Comparison of ENCODE assay signal across 24 mouse cellular contexts in the genomic region with DNA sequence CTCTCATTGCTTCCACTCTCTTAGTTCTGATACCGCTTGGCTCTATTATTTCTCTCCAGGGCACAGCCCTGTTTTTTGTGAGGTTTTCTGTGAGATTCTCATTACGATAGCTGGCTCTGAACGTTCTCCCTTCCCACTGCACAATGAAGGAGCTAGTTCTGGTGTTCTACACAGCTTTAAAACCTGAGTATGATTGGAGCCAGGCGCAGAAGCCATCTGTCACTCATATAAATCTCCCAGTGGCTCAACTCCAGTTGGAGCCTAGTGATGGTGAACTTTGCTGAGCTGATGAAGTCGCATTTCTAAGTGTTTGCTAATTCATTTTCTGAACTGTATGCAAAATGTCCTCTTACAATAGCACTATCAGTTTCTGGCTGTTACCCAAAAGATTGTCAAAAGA. TPM values are rescaled to one million over a fixed set of nuclear protein-coding genes. Genes with fewer than 3 reads are reported as not detected.
A peak's percentile ranks its signal among the peaks of the same experiment; 100 is the strongest.
DNase-seq lines count a peak whose midpoint lies in the region; ATAC-seq and TF ChIP-seq lines count a peak whose summit lies in the region.
"Had no signal": no experiment of that assay in that cellular context is flagged by ENCODE, and none has a peak within 500 bp of the region (broad histone marks: within the 10 kb centered on the region; RNA-seq: fewer than 3 reads in every experiment).

No protein-coding gene starts in this region.

- no peaks in the 10 kb centered on the region; the same call in 1 of the 2 replicates for H3K4me1 ChIP-seq in forebrain, embryonic 13.5 days
- H3K4me1 ChIP-seq in forebrain, embryonic 11.5 days (replicated peaks; ENCODE audit: control insufficient read depth, insufficient read depth, low read length) = no peaks in the 10 kb centered on the region
- H3K4me1 ChIP-seq in hindbrain, postnatal 0 days (ENCODE audit: insufficient read depth, low read length) = no peaks in the 10 kb centered on the region
- H3K4me1 ChIP-seq in hindbrain, embryonic 13.5 days (replicated peaks) = no peaks in the 10 kb centered on the region
- no peaks in the 10 kb centered on the region for H3K4me1 ChIP-seq in limb, embryonic 14.5 days (ENCODE audit: control insufficient read depth, insufficient read depth, low read length)
- no peaks in the 10 kb centered on the region for H3K4me1 ChIP-seq in limb, embryonic 10.5 days
- H3K4me1 ChIP-seq: embryonic facial prominence, embryonic 13.5 days; heart, embryonic 15.5 days had no signal

- DNase-seq in forebrain, embryonic 11.5 days (ENCODE audit: low spot score) = no peak
- peak; percentile 7 for DNase-seq in hindbrain, postnatal 0 days (ENCODE audit: low spot score)
- peak; percentile 29 for DNase-seq in limb, embryonic 14.5 days (ENCODE audit: low spot score)
- no peak for DNase-seq in limb, embryonic 10.5 days (ENCODE audit: low spot score)
- DNase-seq in brain, embryonic 14.5 days (ENCODE audit: low read depth) = peak; percentile 43
- DNase-seq in retina, postnatal 1 day = no peak
- DNase-seq: adrenal gland, adult 8-10 months; adrenal gland, postnatal 36 days; cerebellum, adult 11 months; cerebellum, adult 8-10 months; gastrocnemius, postnatal 14 days; heart, adult 2 months; heart, postnatal 14 days had no signal

- H3K4me2 ChIP-seq in forebrain, embryonic 13.5 days = no peak overlapping the region
- no peak overlapping the region for H3K4me2 ChIP-seq in forebrain, embryonic 11.5 days (ENCODE audit: low read depth, low read length, severe bottlenecking)
- no peak overlapping the region for H3K4me2 ChIP-seq in hindbrain, postnatal 0 days (ENCODE audit: low read depth, low read length)
- H3K4me2 ChIP-seq in hindbrain, embryonic 13.5 days = no peak overlapping the region
- no peak overlapping the region for H3K4me2 ChIP-seq in limb, embryonic 14.5 days (replicated peaks; ENCODE audit: low read depth, low read length, severe bottlenecking)
- H3K4me2 ChIP-seq: embryonic facial prominence, embryonic 13.5 days; heart, embryonic 11.5 days; heart, embryonic 15.5 days; hindbrain, embryonic 14.5 days had no signal

- H3K27ac ChIP-seq in forebrain, embryonic 13.5 days = no peak overlapping the region
- H3K27ac ChIP-seq in forebrain, embryonic 11.5 days (ENCODE audit: low read depth, low read length) = no peak overlapping the region
- no peak overlapping the region for H3K27ac ChIP-seq in hindbrain, postnatal 0 days
- no peak overlapping the region for H3K27ac ChIP-seq in hindbrain, embryonic 13.5 days
- H3K27ac ChIP-seq in limb, embryonic 14.5 days (replicated peaks; ENCODE audit: low read depth, low read length) = no peak overlapping the region
- H3K27ac ChIP-seq in limb, embryonic 10.5 days = no peak overlapping the region
- H3K27ac ChIP-seq: embryonic facial prominence, embryonic 13.5 days; heart, adult 2 months; heart, embryonic 15.5 days; hindbrain, embryonic 14.5 days had no signal

- no peak overlapping the region for H3K4me3 ChIP-seq in forebrain, embryonic 13.5 days
- H3K4me3 ChIP-seq in forebrain, embryonic 11.5 days (ENCODE audit: low read depth, low read length) = no peak overlapping the region
- no peak overlapping the region for H3K4me3 ChIP-seq in hindbrain, postnatal 0 days (ENCODE audit: low read length)
- no peak overlapping the region for H3K4me3 ChIP-seq in hindbrain, embryonic 13.5 days
- no peak overlapping the region for H3K4me3 ChIP-seq in limb, embryonic 14.5 days (replicated peaks; ENCODE audit: low read length)
- H3K4me3 ChIP-seq in limb, embryonic 10.5 days = no peak overlapping the region
- H3K4me3 ChIP-seq: embryonic facial prominence, embryonic 13.5 days; heart, adult 2 months; heart, embryonic 15.5 days had no signal

- ATAC-seq in forebrain, embryonic 13.5 days = peak; percentile 24; the same call in 1 of the 2 replicates
- no peak for ATAC-seq in forebrain, embryonic 11.5 days (replicated peaks; ENCODE audit: low FRiP score)
- no peak for ATAC-seq in hindbrain, postnatal 0 days
- ATAC-seq in hindbrain, embryonic 13.5 days (ENCODE audit: low FRiP score) = no peak
- ATAC-seq in limb, embryonic 14.5 days (ENCODE audit: low FRiP score, low read depth) = no peak
- ATAC-seq: intestine, embryonic 16.5 days had no signal

- no peaks in the 10 kb centered on the region for H3K36me3 ChIP-seq in forebrain, embryonic 13.5 days (ENCODE audit: poor library complexity, severe bottlenecking)
- H3K36me3 ChIP-seq in forebrain, embryonic 11.5 days (ENCODE audit: control insufficient read depth, insufficient read depth, low read length) = no peaks in the 10 kb centered on the region
- no peaks in the 10 kb centered on the region for H3K36me3 ChIP-seq in hindbrain, postnatal 0 days (ENCODE audit: insufficient read depth, low read length)
- H3K36me3 ChIP-seq in hindbrain, embryonic 13.5 days = no peaks in the 10 kb centered on the region
- no peaks in the 10 kb centered on the region for H3K36me3 ChIP-seq in limb, embryonic 14.5 days (ENCODE audit: control insufficient read depth, insufficient read depth, low read length)
- no peaks in the 10 kb centered on the region for H3K36me3 ChIP-seq in limb, embryonic 10.5 days
- H3K36me3 ChIP-seq: embryonic facial prominence, embryonic 13.5 days; heart, embryonic 15.5 days had no signal

- H3K27me3 ChIP-seq in forebrain, embryonic 13.5 days = no peaks in the 10 kb centered on the region
- H3K27me3 ChIP-seq in forebrain, embryonic 11.5 days (ENCODE audit: control insufficient read depth, insufficient read depth, low read length) = no peaks in the 10 kb centered on the region
- H3K27me3 ChIP-seq in hindbrain, postnatal 0 days (ENCODE audit: insufficient read depth, low read length) = no peaks in the 10 kb centered on the region
- H3K27me3 ChIP-seq in hindbrain, embryonic 13.5 days = no peaks in the 10 kb centered on the region
- H3K27me3 ChIP-seq in limb, embryonic 14.5 days (ENCODE audit: control insufficient read depth, insufficient read depth, low read length) = no peaks in the 10 kb centered on the region
- no peaks in the 10 kb centered on the region for H3K27me3 ChIP-seq in limb, embryonic 10.5 days (ENCODE audit: low read depth, poor library complexity, severe bottlenecking)
- H3K27me3 ChIP-seq: embryonic facial prominence, embryonic 13.5 days; heart, embryonic 15.5 days had no signal

- TF ChIP-seq CTCF in hindbrain, postnatal 0 days (IDR thresholded peaks at IDR 0.05; ENCODE audit: low read depth) = no peak
- no peak for TF ChIP-seq CTCF in brain, embryonic 14.5 days (IDR thresholded peaks at IDR 0.05; ENCODE audit: borderline replicate concordance, extremely low read depth, insufficient read depth, insufficient read length)

- no peaks in the 10 kb centered on the region for H3K9me3 ChIP-seq in forebrain, embryonic 13.5 days (replicated peaks)
- no peaks in the 10 kb centered on the region for H3K9me3 ChIP-seq in forebrain, embryonic 11.5 days (ENCODE audit: control insufficient read depth, low read length)
- H3K9me3 ChIP-seq in hindbrain, postnatal 0 days (ENCODE audit: low read length) = no peaks in the 10 kb centered on the region
- no peaks in the 10 kb centered on the region for H3K9me3 ChIP-seq in hindbrain, embryonic 13.5 days
- H3K9me3 ChIP-seq in limb, embryonic 14.5 days (ENCODE audit: control insufficient read depth, low read length) = no peaks in the 10 kb centered on the region
- H3K9me3 ChIP-seq in limb, embryonic 10.5 days (replicated peaks) = no peaks in the 10 kb centered on the region
- H3K9me3 ChIP-seq: embryonic facial prominence, embryonic 13.5 days; heart, embryonic 15.5 days had no signal

- no peak for TF ChIP-seq POLR2A in limb, embryonic 14.5 days (IDR thresholded peaks at IDR 0.05; ENCODE audit: borderline replicate concordance, extremely low read depth, insufficient read depth, insufficient read length)
- TF ChIP-seq POLR2A in brain, embryonic 14.5 days (IDR thresholded peaks at IDR 0.05; ENCODE audit: borderline replicate concordance, extremely low read depth, insufficient read depth, insufficient read length, poor library complexity, severe bottlenecking) = no peak

- WGBS in forebrain, embryonic 13.5 days = 66% methylated on average over 5 of the region's 5 CpGs
- WGBS in forebrain, embryonic 11.5 days = 78% methylated on average over 5 of the region's 5 CpGs
- WGBS in hindbrain, postnatal 0 days = 53% methylated on average over 5 of the region's 5 CpGs
- 69% methylated on average over 5 of the region's 5 CpGs for WGBS in hindbrain, embryonic 13.5 days
- 36% methylated on average over 5 of the region's 5 CpGs for WGBS in limb, embryonic 14.5 days
- whole genome bisulfite sequencing in limb, embryonic 10.5 days = 74% methylated on average over 5 of the region's 5 CpGs

- no peak overlapping the region for H3K9ac ChIP-seq in forebrain, embryonic 13.5 days
- H3K9ac ChIP-seq in forebrain, embryonic 11.5 days (ENCODE audit: low read length) = no peak overlapping the region
- no peak overlapping the region for H3K9ac ChIP-seq in hindbrain, postnatal 0 days (replicated peaks; ENCODE audit: low read length)
- no peak overlapping the region for H3K9ac ChIP-seq in hindbrain, embryonic 13.5 days
- H3K9ac ChIP-seq in limb, embryonic 14.5 days (ENCODE audit: low read depth, low read length, severe bottlenecking) = no peak overlapping the region
- H3K9ac ChIP-seq: embryonic facial prominence, embryonic 13.5 days; heart, embryonic 15.5 days; hindbrain, embryonic 14.5 days had no signal

RNA-seq across cellular contexts. Expression of a gene that starts 56.7 kb away (rescaled TPM):
- 0.17 and 0.18 TPM in 2 replicates for polyA plus RNA-seq in forebrain, embryonic 13.5 days (2015; fragmentation: Nextera tagmentation; extraction: Ambion mirVana)
- polyA plus RNA-seq in forebrain, embryonic 11.5 days (2014; fragmentation: Nextera tagmentation; extraction: Ambion mirVana) = 0.17 and 0.20 TPM in 2 replicates
- 0.16 and 1.7 TPM in 2 replicates for total RNA-seq in hindbrain, postnatal 0 days (2014; rRNA removed)
- polyA plus RNA-seq in hindbrain, postnatal 0 days (2015; fragmentation: Nextera tagmentation; extraction: Ambion mirVana) = 0.15 and 0.26 TPM in 2 replicates
- 0.21 TPM in 2 replicates for polyA plus RNA-seq in hindbrain, embryonic 13.5 days (2015; fragmentation: Nextera tagmentation; extraction: Ambion mirVana)
- 0.26 and 0.36 TPM in 2 replicates for polyA plus RNA-seq in limb, embryonic 14.5 days (2012; rRNA removed)
- 0.12 TPM in 1 of 2 replicates, not detected in the other for polyA plus RNA-seq in limb, embryonic 14.5 days (2014; fragmentation: Nextera tagmentation; extraction: Ambion mirVana)
- polyA plus RNA-seq in limb, embryonic 10.5 days (2016; fragmentation: Nextera tagmentation; extraction: Ambion mirVana) = 0.23 TPM in 1 of 2 replicates, not detected in the other
- polyA plus RNA-seq in brain, embryonic 14.5 days (2012; rRNA removed) = 0.34 and 0.41 TPM in 2 replicates
- total RNA-seq: adrenal gland, adult 8-10 months; adrenal gland, postnatal 36 days; common myeloid progenitor, adult 5-6 weeks; gastrocnemius, adult 18-20 months; gastrocnemius, postnatal 14 days; heart, adult 2 months; heart, postnatal 14 days; hematopoietic stem cell, adult 5-6 weeks had no signal
- polyA plus RNA-seq: embryonic facial prominence, embryonic 13.5 days; gonadal fat pad, adult 2 months; heart, adult 2 months; heart, embryonic 11.5 days; heart, embryonic 15.5 days had no signal

Comparison
In these comparisons a context has a peak if more than half of its experiments do, and no peak if none do; other contexts are left out.
1. DNase-seq: peak in hindbrain, postnatal 0 days (single experiment), limb, embryonic 14.5 days (single experiment) and brain, embryonic 14.5 days (single experiment); none in forebrain, embryonic 11.5 days (single experiment), limb, embryonic 10.5 days (single experiment) and retina, postnatal 1 day (single experiment).